Mouse (Mus musculus) left cerebral cortex, adult 18-20 months (tissue): Measurements from ENCODE around the gene Pdzk1. TPM values are rescaled to one million over a fixed set of nuclear protein-coding genes. Genes with fewer than 3 reads are reported as not detected.

ENCODE experiments used
- DNase-seq, 2 experiments: peaks; one replicate each; pipeline ENCODE4 v3.0.0; 2021 to 2022; ENCODE audit warnings: low spot score in 2 of 2, mixed read lengths in 1 of 2
- total RNA-seq, 2 experiments: library from RNA; stranded (reverse); gene quantifications; 2 replicates each; pipeline ENCODE4 v1.2.3; 2021

Gene Pdzk1
- total RNA-seq, 2 experiments from 2014 or later = 0.23 TPM; not detected in 1

- DNase-seq = no peak
Measured at GRCm38 (mm10) chr3:96834587-96835348, 5.7 kb downstream of the Pdzk1 start.

- no peak for DNase-seq
Measured at GRCm38 (mm10) chr3:96836414-96836813, 7.3 kb downstream of the Pdzk1 start.

- DNase-seq = no peak
Measured at GRCm38 (mm10) chr3:96838996-96839645, 10.0 kb downstream of the Pdzk1 start.

- DNase-seq = no peak
Measured at GRCm38 (mm10) chr3:96845191-96845590, 16.1 kb downstream of the Pdzk1 start.

GRCm38 (mm10) chr3:96845806-96846205 lies 16.7 kb downstream of the Pdzk1 start:
- no peak for DNase-seq

- DNase-seq = no peak
Measured at GRCm38 (mm10) chr3:96846985-96847384, 17.9 kb downstream of the Pdzk1 start.

- no peak for DNase-seq
Measured at GRCm38 (mm10) chr3:96847661-96848060, 18.6 kb downstream of the Pdzk1 start.

GRCm38 (mm10) chr3:96848470-96848869 lies 19.4 kb downstream of the Pdzk1 start:
- DNase-seq = peak in 1 of 2 experiments; percentile 36

GRCm38 (mm10) chr3:96849168-96849727 lies 20.2 kb downstream of the Pdzk1 start:
- DNase-seq = no peak

- DNase-seq = no peak
Measured at GRCm38 (mm10) chr3:96852561-96852960, 23.5 kb downstream of the Pdzk1 start.

GRCm38 (mm10) chr3:96854376-96854775 lies 25.3 kb downstream of the Pdzk1 start:
- no peak for DNase-seq

- DNase-seq = no peak
Measured at GRCm38 (mm10) chr3:96855833-96856232, 26.7 kb downstream of the Pdzk1 start.

GRCm38 (mm10) chr3:96860498-96860897 lies 31.4 kb downstream of the Pdzk1 start:
- no peak for DNase-seq

- DNase-seq = no peak
Measured at GRCm38 (mm10) chr3:96867863-96868262, 38.8 kb downstream of the Pdzk1 start.

GRCm38 (mm10) chr3:96868566-96868965 lies 39.5 kb downstream of the Pdzk1 start:
- no peak for DNase-seq

- DNase-seq = no peak
Measured at GRCm38 (mm10) chr3:96869091-96869490, 40.0 kb downstream of the Pdzk1 start.

- no peak for DNase-seq
Measured at GRCm38 (mm10) chr3:96870270-96870669, 41.2 kb downstream of the Pdzk1 start.

GRCm38 (mm10) chr3:96871070-96871469 lies 42.0 kb downstream of the Pdzk1 start:
- no peak for DNase-seq

GRCm38 (mm10) chr3:96872501-96872900 lies 43.4 kb downstream of the Pdzk1 start:
- DNase-seq = no peak

- DNase-seq = no peak
Measured at GRCm38 (mm10) chr3:96874808-96875571, 45.9 kb downstream of the Pdzk1 start.

GRCm38 (mm10) chr3:96879536-96879935 lies 50.5 kb downstream of the Pdzk1 start:
- no peak for DNase-seq

GRCm38 (mm10) chr3:96880385-96880784 lies 51.3 kb downstream of the Pdzk1 start:
- no peak for DNase-seq
